Mouse (Mus musculus): Measurements from ENCODE around the gene Setd1a.
"Not testable (repeated sequence)": the region's sequence is repeated elsewhere in the genome, so short reads cannot be mapped to it uniquely, and the experiment has no call there.

Setd1a gene

DNA sequence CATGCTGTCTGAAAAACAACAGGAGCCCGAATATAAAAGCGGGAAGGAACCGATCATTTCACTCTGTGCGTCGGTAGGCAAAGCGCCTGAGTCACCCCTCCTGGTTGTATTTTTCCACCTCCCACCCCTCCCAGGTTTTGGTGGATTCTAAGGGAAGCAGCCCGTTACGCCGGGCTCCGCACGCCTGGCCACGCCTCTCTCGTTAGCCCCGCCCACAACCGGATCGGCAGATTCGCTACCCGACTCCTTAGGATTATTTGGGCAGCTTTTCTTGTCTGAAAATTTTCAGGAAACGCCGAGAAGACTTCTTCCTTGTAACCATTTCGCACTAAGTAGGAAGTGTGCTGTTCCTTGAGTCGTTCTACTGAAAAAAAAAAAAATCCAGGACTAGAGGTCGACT is at the start of gene Setd1a:
TSS of gene Setd1a (plus strand) at position 245 of the 400 bp plus-strand sequence.
- DNase-seq = peak; percentile 84 to 88

GRCm38 (mm10) chr7:127727898-127728297 is 48.6 kb upstream of the Setd1a start:
- no peak for DNase-seq

DNA sequence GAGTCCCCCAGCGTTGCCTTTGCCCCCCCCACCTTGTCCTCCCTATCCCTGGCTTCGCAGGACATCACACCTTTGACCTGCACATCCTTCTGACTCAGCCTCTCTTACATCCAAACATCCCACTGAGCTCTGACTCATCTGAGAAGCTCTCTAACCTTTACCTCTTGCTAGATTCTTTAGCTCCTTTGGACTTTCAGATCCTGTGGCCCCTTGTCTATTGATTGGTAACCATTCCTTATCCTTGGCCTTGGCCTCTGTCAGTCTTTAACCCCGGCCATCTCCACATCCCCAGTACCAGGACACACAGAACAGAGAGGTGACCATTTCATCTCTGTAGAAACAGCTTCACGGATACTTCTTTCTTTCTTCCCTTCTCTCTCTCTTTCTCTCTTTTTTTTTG is 46.3 kb upstream of the Setd1a start:
- DNase-seq = no peak

DNA sequence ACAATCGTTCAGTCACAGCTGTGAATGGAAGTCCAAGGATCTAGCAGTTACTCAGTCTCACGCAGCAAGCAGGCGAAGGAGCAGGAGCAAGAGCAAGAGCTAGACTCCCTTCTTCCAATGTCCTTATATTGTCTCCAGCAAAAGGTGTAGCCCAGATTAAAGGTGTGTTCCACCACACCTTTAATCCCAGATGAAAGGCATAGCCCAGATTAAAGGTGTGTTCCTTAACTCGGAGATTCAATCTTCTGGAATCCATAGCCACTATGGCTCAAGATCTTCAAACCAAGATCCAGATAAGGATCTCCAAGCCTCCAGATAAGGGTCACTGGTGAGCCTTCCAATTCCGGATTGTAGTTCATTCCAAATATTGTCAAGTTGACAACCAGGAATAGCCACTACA is 44.4 kb upstream of the Setd1a start, which contains the start of gene Ctf2:
TSS of gene Ctf2 (minus strand) at position 101 of the 400 bp plus-strand sequence.
- DNase-seq = not testable (repeated sequence)

- peak; percentile 70 to 78 for DNase-seq
Observed at GRCm38 (mm10) chr7:127744366-127745045, 32.0 kb upstream of the Setd1a start, which contains the start of gene Fbxl19. Gene Fbxl19 (plus strand): TSS chr7:127744543.

GRCm38 (mm10) chr7:127745251-127745651 is 31.2 kb upstream of the Setd1a start:
- peak; percentile 96 to 97 for DNase-seq

DNA sequence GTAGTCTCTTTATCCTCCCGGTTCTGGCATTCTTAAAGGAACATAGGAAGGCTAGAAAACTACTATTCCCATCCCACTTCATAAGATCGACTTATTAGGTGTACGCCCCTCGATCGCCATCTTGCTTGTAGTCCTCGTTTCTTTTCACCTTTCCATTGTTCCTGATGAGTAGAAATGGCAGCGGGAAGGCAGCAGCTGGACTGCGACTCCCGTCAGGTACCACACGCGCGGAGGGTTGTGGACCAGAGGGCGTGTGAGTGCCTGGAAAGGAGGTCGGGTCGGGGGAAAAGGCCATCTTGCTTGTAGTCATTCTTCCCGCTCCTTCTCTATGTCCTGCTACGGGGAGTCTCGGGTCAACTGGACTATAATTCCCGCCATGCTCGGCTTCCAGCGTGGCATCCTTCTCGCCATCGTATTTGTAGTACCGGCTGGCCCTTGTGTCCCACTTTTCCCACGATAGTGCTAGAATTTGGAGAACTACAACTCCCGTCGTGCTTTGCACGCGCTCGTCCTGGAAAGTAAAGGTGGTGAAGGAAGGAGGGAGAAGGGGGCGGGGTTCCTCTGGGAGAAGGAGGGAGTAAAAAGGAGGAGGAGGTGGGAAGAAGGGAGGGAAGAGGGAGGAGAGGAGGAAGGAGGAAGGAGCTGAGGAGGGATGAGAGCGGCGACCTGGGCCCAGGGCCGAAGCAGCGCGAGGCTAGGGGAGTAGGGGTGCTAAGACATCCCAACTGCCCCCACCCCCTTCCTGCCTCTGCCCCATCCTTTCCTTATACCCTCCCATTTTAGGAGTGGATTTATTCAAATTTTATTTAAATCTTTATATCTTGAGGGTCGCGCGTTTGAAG is 30.6 kb upstream of the Setd1a start:
- DNase-seq = peak; percentile 99

- no peak for DNase-seq
Observed at GRCm38 (mm10) chr7:127746494-127747491, 29.7 kb upstream of the Setd1a start.

DNA sequence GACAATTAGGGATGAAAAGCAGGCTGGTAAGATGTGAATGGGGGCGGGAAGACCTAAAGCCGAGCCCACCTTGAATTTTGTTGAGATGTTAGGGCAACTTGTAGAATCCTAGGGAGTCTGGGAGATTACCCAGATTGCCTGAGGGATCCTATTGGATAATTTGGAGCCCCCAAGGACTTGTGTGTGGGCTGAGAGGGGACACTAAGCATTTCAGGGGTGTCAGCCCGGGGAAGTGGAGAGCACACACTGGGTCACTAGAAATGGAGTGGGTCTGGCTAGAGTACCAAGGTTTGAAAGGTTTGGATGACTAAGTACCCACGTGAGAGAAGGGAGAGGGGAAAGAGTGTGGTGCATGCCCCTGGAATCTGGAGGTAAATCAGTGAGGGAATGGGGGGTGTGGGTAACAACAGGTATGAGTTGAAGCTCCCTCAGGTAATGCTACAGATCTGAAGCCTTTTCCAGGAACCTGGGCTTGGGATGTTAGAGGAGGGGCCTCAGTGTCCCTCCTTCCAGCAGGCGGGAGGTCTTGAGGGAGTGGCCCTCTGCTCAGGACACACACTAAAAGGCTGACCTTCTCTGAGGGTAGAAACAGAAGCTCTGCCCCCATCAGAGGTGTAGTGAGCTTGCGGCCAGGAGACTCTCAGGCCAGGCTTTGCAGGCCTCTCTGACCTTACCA is 28.8 kb upstream of the Setd1a start:
- DNase-seq = no peak

GRCm38 (mm10) chr7:127748235-127748560 is 28.3 kb upstream of the Setd1a start:
- no peak for DNase-seq

- peak in 1 of 2 experiments; percentile 57 for DNase-seq
Observed at GRCm38 (mm10) chr7:127750131-127751127, 26.0 kb upstream of the Setd1a start.

DNA sequence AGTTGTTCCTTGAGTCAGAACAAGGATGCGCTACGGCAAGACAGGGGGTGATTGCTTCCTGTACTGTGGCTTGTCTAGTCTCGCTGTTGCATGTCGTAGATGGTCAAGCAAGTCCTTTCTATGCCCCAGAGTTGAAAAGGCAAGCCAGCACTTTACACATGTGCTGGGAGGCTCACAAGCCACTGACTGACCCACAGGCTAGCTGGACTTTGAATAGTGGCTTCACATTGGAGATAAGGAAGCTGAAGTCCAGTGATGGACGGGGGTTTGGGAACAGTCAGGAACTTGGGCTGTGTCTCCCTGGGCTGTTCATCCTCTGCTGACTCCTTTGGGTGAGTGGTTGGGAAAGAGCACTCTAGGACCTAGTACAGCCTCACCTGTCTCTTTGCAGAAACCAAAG is 24.9 kb upstream of the Setd1a start:
- no peak for DNase-seq

GRCm38 (mm10) chr7:127752069-127752468 is 24.4 kb upstream of the Setd1a start:
- DNase-seq = no peak

- no peak for DNase-seq
Observed at GRCm38 (mm10) chr7:127753158-127753557, 23.3 kb upstream of the Setd1a start.

DNA sequence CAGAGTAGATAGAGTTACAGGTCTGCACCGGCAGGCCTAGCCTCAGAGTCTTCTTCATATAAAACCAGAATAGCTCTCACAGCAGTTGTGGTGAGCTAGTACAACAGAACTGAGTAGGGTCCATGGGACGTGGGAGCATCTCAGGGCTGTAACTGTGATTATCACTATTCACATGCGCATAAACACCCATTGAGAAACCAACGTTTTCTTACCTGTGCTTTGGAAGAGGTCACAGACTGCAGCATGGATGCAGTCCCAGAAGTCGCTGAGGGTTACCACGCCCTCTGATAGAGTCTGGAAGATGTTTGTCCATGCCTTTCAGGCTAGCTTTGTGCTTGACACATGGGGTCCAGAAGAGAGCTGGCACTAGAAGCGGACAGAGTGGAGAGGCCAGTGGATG is 22.7 kb upstream of the Setd1a start:
- no peak for DNase-seq

DNA sequence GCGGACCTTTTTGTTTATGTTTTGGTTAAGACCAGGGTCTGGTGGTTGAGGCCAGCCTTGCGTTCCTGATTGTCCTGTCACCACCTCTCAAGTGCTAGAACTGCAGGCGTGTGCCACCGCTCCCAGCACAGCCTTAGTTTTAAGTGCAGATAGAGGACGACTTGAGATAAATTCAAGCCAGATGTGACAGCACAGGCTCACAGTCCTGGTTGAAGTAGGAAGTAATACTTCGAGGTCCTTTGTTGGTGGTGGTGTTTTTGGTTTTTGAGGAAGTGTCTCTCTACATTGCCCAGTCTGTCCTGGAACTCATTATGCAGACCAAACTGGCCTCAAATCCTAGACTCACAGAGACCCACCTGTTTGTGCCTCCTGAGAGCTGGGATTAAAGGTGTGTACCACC is 16.8 kb upstream of the Setd1a start:
- no peak for DNase-seq

GRCm38 (mm10) chr7:127760478-127760877 is 16.0 kb upstream of the Setd1a start:
- no peak for DNase-seq

DNA sequence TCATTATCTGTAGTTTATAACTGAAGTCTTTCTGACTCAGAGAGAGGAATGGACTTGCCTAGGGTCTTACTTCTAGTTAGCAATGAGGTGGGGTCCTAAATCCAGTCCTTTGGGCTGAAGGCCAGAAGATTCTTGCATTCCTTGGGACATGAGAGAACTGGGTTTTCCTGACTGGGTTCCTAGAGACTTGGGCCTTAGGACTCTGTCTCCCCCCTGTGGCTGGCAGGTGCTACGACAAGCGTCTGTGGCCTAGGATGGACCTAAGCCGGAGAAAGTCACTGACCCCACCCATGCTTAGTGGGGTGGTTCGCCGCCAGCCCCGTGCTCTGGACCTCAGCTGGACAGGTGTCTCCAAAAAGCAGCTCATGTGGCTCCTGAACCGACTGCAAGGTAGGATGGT is 15.4 kb upstream of the Setd1a start:
- DNase-seq = peak; percentile 66 to 72

DNA sequence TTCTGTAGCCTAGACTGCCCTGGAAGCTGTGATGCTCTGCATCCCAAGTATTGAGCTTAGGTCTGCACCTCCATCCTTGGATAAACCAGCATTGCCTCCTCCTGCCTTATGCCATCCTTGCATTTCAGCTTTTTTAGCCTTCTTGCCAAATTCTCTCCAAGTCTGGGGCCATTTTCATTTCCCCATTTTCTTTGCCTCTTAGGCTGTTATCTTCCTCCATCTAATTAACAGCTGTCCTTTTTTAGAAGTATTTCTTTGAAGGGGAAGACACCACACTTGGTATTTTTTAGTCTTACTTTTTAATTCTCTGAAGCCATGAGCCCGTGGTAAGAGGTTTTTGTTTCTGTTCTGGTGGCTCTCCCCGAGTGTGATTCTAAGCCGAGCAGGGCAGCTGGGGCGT is 12.8 kb upstream of the Setd1a start:
- DNase-seq = no peak

DNA sequence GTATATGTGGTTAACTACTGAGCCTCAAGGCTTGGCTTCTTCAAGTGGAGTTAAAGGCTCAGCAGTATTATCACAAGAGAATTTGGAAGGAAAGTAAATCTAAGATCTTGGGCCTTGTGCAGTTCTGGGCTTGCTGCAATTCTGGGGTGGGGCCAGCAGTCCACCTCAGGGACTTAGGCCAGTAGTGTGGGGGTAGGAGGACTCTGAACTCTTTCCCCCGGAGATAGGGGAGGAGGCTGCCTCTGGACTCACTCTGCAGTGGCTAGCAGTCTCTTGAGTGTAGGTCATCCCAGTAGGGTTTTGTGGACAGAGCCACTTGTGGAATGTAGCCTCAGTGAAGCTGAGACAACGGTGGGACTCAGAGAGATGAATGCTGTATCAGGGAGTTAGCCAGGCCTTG is 10.7 kb upstream of the Setd1a start:
- DNase-seq = no peak
